Mouse (Mus musculus): ENCODE data around the gene Prrc2a. TPM values are rescaled to one million over a fixed set of nuclear protein-coding genes. Genes with fewer than 3 reads are reported as not detected.

The Prrc2a gene
- total RNA-seq, 1 experiment from 2014 or later, result 247 TPM

DNA sequence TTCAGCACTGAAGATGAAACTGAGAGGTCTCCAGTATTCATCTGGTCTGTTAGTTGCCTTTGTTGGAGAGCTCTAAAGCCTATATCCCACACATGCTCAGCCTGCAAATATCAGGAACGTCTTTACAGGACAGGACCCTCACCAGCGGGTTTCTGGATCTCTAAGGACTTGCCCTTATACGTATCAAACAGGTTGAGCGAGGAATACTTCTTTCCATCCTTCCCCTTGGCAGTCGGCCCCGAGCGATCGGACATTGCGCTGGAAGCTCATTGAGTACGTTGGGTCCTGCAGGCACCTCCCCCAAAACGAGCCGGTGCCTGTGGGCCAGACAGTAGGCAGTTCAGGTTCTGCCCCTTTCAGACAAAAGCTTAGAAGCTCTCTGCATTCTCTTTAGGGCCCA, 2.0 kb downstream of the Prrc2a start:
- DNase-seq, result peak; percentile 62

DNA sequence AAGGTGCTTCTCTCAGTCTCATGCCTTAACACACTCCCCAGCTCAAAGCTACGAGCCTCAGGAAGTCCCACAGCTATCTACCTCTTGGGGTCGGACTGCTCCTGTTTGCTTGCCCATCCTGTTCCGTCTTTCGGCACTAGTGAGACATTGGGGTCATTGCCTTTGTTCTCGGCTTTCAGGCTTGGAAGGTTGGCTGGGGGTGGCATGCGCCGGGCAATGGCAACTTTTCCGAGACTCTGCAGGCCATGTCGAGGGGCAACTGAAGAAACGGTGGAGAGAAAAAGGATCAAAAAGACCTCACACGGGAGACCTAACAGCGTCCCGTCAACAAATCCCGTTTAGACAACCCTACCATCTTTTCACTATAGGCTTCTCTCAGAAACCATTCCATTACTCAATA, 2.6 kb downstream of the Prrc2a start:
- no peak for DNase-seq

DNA sequence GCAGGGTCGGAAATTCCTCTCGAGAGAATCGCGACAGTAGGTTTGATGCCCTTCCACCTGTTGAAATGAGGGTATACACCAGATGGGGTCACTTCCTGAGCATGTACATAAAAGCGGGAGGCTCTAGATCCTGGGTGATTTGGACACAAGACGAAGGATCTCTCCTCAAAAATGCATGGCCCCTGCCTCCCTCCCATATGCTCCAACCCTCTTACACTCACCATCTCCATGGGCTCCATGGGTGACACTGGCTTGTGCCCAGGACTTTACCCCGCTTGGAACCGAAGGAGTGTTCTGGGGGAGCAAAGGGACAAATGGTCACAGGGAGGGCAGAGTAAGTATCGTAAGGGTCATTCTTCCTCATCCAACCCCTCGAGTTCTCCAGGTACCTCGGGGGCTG, 3.3 kb downstream of the Prrc2a start:
- DNase-seq, result no peak

DNA sequence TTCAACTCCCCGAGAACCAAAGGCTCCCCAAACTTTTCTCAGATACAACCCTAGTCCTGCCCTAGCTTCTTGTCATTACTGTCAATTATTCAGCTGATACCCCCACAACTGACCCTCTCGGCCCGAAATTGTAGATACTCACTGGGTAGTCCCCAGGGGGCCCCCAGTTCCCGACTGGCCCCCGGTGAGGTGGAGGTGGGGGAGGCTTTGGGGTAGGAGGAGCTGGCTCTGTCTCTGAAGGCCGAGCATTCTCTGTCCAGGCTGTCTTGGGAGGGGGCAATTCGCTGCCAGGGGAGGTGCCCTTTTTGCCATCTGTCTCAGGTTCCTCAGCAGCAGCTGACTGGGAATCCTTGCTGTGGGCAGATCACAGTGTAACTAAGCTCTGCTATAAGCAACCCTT, 5.1 kb downstream of the Prrc2a start:
- no peak for DNase-seq

DNA sequence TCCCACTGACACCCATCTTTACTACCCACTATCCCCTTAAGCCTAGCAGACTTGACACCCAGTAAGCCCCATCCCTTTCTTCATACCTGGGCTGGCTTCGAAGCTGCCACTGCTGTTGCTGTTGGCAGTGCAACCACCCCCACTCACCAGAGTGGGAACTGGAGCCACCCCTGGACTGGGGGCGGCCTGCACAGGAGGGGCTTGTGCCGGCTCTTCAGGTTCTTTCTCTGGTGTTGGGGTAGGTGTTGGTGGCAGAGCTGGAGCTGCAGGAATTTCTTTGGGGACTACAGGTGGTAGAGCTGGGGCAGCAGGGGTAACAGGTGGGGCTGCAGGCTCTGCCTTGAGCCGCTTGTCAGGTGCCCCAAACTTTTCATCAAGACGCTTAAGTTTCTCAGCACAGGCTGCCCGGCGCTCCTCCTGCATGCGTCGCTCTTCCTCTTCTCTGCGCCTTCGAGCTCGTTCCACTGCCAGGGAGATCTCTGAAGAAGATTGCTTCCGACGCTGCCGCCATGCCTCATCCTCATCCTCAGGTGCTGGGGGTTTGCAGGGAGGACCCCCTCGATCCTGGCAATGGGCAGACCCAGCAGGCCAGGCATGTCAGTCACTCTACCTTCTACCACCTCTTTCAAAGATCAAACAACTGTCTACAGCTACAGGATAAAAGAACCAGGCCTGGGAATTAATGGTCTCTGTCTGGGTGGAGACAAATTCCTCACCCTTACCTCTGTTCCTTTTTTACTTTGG, 5.7 kb downstream of the Prrc2a start:
- DNase-seq, result no peak

DNA sequence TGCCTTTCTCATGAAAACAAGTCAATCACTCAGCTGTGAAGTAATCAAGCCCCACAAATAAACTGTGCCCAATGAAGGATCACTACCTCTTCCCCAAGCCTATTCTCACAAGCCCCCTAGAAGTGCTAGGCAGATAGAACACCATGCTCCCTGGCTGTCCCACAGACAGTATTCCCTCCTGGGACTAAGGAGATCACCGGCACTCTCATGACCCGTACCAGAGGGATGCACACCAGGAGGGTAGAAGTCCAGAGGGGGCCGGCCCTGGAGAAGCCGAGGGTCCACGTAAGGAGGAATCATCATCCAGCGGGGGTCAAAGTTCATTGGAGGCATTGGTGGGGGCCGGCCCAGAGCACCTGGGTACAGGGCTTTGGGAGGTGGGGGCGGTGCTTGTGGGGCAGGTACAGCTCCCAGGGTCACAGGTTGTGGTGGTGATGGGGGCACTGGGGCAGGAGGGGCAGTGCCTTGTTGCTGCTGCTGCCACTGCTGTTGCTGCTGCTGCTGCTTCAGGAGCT, 7.0 kb downstream of the Prrc2a start:
- no peak for DNase-seq

DNA sequence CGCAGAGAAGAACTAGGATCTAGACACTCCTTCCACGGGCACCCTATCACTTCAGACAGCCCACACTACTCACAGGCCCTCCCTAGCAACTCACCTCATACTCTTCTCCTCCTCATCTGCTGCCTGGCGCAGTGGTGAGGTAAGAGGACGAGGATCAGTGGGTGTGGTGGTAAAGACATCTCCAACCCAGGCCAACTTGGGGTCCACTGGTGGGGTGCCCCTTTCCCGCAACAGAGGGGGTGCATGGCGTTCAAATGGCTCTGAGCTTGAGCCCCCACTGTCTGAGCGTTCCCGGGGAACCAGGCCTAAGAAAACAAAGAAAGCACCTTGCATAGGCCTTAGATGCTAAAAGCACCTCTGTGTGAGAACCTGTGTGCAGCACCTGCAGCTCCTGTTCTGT, 7.4 kb downstream of the Prrc2a start:
- no peak for DNase-seq

DNA sequence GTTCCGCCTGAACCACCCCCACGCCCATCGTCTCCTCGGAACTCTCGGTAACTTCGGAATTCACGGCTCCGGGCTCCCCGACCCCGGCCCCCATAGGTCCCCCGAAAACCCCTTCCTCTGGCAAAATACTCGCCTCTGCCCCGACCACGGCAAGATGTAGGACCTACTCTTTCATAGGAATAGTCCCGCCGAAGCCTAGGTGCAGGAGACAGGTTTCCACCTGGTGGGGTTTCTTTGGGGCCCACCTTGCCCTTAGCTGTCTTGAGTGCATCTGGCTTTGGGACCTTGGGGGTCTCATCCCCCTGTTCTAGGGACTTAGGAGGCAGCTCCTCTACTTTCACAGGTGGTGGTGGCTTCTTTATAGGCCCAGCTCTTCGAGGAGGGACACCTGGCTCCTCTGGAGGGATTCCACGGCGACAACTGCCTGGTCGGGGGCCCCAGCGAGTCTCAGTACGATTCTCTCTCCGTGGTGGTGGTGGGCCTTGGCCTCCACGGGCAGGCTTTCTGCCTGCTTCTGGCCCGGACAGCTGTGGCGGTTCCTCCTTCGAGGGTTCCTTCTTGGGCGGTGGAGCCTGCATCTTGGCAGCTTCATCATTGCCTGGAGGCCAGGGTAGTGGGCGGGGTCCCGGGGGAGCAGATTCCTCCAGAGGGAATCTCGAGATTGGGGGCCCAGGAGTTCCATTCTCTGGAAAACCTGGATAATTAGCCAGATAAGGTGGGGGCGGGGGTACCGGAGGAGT, 8.1 kb downstream of the Prrc2a start:
- DNase-seq, result no peak

DNA sequence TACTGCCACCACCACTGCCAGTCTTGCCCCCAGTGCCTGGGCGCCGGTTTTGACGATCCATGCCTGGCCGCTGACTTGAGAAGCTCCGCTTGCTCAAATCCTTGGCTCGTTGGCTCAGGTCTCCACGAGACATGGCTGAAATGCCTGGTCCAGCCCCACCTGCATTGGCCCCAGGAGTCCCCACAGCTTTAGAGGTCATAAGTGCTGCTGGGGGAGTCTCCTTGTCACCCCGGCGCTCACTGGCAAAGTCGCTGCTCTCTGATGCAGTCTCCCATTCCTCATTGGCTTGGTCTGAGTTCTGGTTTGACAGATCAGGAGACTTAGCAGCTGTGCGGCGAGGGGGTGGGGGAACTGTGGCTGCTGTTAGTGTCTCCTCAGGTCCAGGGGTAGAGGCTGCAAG, 9.2 kb downstream of the Prrc2a start:
- no peak for DNase-seq

DNA sequence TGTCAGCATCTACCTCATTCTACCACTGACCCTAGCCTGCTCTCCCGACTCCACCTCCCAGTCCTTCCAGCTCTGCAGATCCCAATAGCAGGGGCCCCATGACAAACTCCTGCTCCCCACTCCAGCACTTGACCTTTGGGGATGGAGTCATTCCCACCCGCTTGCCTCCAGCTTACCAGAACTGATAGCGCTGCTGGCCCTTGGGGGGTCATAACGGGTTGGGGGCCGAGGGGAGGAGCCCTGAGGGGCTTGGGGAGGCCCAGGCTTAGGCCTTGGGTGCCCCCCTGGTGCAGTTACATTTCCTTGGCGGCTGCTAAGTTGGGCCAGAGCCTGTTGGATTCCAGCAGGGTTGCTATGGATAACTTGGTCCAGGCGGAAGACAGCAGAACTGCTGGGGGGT, 10.1 kb downstream of the Prrc2a start:
- DNase-seq, result no peak

DNA sequence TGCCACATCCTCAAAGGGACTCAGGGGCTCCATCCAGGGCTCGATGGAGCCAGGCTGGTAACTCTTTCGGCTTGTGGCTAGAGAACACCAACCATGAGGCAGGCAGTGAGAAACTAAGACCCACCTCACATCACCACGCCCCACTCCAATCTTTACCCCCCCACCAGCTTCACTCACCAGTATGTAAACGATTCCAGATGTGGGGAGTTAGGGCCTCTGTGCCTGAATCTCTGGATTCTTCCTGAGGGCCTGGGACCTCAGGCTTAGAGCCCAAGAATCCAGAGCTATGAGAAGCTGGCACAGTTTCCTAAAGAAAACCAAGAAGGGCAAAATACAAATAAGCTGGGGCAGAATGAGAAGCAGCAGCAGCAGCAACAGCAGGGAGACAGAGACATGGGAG, 10.8 kb downstream of the Prrc2a start:
- no peak for DNase-seq

DNA sequence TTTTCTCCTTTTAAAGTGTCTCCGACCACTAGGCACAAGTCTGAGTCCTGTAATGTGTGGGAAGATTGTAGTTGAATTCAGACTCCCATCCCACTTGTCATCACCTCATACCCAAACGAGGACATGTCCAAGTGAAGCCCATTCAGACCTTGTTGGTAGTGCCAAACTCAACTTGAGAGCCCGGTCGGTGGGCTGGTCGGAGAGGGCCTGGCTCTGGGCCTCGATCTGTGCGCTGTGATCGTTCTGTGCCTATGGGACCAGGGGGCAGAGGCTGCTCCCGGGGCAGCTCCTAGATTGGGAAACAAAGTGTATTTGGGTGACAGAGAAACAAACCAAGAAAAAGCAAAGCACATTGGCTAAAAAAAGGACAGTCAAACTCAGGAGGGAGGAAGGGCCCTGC, 11.6 kb downstream of the Prrc2a start:
- DNase-seq, result no peak

DNA sequence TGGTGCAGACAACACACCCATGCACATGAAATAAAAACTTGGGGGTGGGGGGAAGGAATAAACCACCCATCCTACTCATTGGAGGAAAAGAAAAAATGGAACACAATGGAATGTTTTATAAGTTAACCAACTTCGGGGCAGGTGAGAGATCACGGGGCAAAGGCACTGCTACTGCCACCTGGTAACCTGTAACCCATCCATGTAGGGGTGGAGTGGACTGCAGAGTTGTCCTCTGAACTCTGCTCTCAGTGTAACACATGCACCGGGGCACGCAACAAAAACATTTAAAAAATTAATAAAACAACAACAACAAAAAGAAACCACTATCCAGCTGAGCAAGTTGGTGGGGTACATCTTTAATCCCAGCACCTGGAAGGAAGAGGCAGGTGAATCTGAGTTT, 12.6 kb downstream of the Prrc2a start:
- no peak for DNase-seq

DNA sequence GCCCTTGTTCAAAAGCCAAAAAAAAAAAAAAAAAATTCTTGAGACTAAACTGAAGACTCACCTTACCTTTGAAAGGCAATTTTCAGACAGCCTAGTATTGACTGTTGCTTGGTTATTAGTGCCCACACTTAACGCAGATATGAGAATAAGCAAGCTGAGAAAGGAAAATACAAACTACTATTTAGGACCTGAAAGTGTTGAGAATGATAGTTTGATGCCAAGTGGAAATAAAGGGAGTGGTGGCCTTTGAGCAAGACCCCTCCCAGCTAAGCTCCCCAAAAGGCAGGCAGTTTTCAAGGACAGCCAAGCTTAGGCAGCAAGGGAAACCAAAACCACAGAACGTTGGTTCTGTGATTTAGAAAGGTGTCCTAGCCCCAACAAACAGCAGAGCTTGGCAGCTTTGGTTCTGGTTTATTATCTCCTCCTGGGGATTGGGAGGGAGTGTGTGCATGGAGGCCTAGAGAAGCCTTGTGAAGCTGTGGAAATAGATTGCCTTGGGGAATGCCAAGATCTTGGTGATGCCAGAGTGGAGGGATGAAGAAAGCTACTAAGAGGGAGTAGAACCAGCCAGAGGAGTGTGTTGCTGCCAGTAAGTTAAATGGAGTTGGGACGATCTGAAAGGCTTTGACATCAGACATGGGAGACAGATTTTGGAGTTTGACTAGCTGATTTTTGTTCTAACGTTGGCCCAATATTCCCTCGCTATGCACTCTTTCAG, 16.6 kb downstream of the Prrc2a start:
- DNase-seq, result peak; percentile 63

DNA sequence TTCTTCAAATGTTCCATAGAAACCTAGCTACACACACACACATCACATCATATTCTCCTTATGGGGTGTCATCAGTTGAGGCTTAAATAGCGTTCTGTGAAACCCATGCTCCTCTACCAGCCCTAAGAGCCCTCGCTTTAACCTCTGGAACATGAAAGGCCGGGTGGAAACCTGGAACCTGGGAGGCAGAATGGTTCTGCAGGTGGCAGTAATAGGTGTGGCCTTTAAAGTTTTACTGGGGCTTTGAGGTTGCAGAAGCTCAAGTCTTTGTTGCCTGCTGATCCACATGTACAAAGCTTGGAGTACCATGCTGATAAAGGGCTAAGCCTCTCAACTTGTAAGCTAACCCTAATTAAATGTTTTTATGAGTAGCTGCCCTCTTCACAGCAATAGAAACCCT, 17.3 kb downstream of the Prrc2a start:
- no peak for DNase-seq

DNA sequence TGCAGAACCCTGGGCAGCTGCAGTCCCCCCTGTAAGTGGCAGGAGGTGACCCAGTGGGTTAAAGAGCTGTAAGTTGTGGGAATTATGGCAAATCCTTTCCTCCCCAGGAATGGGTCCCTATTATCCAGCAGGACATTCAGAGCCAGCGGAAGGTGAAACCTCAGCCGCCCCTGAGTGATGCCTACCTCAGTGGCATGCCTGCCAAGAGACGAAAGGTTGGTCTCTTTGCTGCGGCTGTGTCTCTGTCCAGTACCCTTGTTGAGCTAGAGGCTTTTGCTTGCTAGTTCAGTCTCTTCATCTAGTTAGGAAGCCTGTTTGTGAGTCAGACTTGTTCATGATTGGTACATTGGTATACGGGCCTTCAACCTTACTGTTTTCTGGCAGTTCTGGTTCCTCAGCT, 18.6 kb downstream of the Prrc2a start:
- DNase-seq, result no peak

DNA sequence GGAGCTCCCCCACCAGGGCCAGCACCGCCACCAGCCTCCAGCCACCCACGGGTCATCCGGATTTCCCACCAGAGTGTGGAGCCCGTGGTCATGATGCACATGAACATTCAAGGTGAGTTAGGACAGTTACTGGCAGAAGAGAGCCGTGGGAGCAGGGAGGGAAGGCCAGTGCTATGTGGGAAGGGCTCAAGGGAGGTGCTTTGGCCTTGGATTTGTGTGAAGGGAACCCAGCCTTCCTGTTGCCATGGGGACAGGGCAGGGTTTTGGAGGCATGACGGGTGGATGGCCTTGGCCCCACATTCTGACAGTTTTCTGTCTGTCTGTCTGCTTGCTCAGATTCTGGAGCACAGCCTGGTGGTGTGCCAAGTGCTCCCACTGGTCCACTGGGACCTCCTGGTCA, 22.7 kb downstream of the Prrc2a start:
- peak; percentile 92 for DNase-seq

DNA sequence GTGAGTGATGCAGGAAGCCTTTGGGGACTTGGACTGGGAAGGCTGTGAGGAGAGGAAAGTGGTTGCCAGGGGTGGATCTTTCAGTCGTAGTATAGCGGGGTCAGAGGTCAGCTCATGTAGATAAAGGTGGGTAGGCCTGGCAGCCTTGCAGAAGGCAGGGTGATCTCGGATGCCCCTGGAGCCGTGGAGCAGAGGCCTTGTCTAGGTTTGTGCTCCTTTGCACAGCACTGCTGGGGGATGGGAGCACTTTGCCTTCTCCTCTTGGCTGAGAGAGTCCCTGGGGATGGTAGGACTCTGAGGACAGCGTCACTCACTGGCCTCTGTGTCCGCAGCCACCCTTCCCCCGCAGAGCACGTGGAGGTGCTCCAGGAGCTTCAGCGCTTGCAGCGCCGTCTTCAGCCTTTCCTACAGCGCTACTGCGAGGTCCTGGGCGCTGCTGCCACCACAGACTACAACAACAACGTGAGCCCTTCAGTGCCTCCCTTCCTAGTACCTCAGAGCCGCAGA, 24.2 kb downstream of the Prrc2a start:
- DNase-seq, result peak; percentile 79

DNA sequence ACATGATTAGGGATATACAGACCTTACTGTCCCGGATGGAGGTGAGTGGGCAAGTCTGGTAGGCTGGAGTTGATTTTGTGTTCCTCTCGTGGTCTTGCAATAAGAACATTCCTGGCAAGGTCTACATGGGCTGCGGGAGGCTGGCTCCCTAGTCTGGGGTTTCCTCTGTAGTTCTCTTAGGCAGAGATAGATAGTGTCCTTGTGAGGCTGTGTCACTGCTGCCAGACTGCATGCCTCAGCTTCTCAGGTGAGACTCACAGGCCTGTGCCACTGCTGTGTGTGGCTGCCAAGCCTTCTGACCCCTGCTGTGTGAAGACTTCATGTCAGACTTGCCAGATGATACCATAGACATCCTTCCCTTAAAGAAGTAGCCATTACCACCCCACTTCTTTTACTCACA, 25.4 kb downstream of the Prrc2a start:
- DNase-seq, result peak; percentile 54

DNA sequence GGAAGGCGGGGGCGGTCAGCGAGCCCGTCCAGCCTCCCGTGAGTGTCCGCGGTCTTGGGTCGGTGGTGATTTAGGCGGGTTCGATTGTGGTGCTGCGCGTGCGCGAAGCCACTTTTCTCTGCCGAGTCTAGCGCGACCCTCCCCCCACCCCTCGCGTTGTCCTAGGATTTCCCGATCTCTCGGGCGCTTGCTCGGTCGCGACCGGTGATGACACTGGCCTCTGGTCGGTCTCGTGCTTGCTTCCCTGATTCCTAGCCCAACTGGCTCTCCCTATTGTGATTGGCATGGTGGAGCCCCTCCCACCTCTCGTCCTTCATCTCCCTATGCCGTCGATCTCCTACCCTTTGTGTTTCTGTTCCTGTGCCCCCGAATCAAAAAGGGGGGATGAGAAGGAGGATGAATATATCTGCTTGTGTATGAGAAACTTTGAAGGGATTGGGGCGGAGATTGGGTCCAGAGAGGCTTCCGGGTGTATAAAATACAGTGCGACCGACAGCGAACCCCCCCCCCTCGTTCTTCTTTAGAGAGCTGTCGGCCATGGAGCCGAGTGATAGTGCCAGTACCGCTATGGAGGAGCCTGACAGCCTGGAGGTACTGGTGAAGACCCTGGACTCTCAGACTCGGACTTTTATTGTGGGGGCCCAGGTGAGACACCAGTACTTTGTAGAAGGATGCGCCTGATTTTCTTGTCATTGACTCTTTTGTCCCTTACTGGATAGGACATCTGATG, 28.9 kb downstream of the Prrc2a start:
- no peak for DNase-seq

DNA sequence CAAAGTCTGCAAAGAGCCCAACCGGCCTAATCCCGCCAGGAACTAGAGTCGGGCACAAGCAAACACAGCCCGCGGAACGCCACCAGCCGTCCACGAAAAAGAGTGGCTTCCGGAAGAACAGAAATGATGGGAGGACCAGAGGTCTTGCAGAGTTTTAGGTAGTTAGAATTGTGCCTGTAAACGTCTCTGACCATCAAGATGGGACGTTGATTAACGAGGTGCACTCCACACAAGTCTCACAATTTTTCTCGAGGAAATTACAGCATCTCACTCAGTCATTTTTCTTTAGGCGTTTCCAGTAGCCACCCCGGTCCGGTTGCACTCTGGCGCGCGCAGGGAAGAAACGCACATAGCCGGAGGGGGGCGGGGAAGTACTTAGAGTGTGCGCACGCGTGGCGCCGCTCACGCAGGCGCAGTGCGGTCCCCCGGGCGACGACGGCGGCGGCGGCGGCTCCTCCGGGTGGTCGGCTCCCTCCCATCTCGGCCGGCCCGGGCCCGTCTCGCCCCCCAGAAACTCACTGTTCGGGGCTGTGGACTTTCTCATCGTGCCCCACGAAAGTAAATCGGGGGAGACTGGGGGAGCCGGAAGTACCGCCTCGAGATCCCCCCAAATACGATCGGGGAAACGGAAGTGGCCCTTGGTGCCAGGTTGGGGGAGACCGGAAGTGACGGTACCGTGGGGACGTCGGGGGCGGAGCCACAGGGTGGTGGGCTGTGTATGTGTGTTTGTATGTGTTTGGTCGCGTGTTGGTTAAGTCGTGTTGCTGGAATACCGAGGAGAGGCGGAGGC, 29.7 kb downstream of the Prrc2a start, which contains the start of gene Bag6:
Gene Bag6 (plus strand): TSS at position 378 of the 790 bp plus-strand sequence.
- DNase-seq, result peak; percentile 97

All from adrenal gland, postnatal 14 days (tissue).